Mouse (Mus musculus) myocyte (in vitro differentiated cells): ENCODE measurements around the gene Mpg. TPM values are rescaled to one million over a fixed set of nuclear protein-coding genes. Genes with fewer than 3 reads are reported as not detected.

Source experiments
- H3K27me3 ChIP-seq: one replicate; pipeline ENCODE4 v1.6.1; 2011; ENCODE audit not compliant: control insufficient read depth, insufficient read depth, insufficient read length
- H3K36me3 ChIP-seq: one replicate; pipeline ENCODE4 v1.6.1; 2011; ENCODE audit not compliant: control insufficient read depth, insufficient read depth
- H3K4me2 ChIP-seq: one replicate; pipeline ENCODE4 v1.6.1; 2011; ENCODE audit warnings: low read depth, control low read depth
- H3K4me3 ChIP-seq: one replicate; pipeline ENCODE4 v1.5.1; 2011; ENCODE audit warnings: mild to moderate bottlenecking, control low read depth, moderate library complexity
- H3K79me2 ChIP-seq: one replicate; pipeline ENCODE4 v1.6.1; 2011; ENCODE audit not compliant: control insufficient read depth, insufficient read depth
- H3ac ChIP-seq: one replicate; pipeline ENCODE4 v1.6.1; 2011; ENCODE audit not compliant: control insufficient read depth, insufficient read length
- CEBPB ChIP-seq: IDR thresholded peaks from 2 replicates; pipeline ENCODE4 v1.6.1; 2011; ENCODE audit warnings: mild to moderate bottlenecking, moderate library complexity; ENCODE audit not compliant: poor library complexity, insufficient read depth, severe bottlenecking
- E2F4 ChIP-seq: IDR thresholded peaks from one replicate; pipeline ENCODE4 v1.6.1; 2011; ENCODE audit warnings: mild to moderate bottlenecking, control low read depth, moderate library complexity; ENCODE audit not compliant: insufficient read depth
- MAX ChIP-seq: IDR thresholded peaks from one replicate; pipeline ENCODE4 v1.6.1; 2011; ENCODE audit warnings: low read depth, mild to moderate bottlenecking, control low read depth
- MYOD1 ChIP-seq, 3 experiments: IDR thresholded peaks; one replicate each; pipeline ENCODE4 v1.6.1; 2011; ENCODE audit warnings: control low read depth in 2 of 3, low read depth in 2 of 3, mild to moderate bottlenecking in 2 of 3, moderate library complexity in 1 of 3; ENCODE audit not compliant: insufficient read length in 2 of 3, control insufficient read depth in 1 of 3
- MYOG ChIP-seq, 3 experiments: IDR thresholded peaks; one replicate each; pipeline ENCODE4 v1.6.1; 2011; ENCODE audit warnings: control low read depth in 2 of 3, low read depth in 2 of 3, mild to moderate bottlenecking in 2 of 3; ENCODE audit not compliant: insufficient read length in 2 of 3, control insufficient read depth in 1 of 3, insufficient read depth in 1 of 3
- POLR2A ChIP-seq: IDR thresholded peaks from one replicate; pipeline ENCODE4 v1.6.1; 2011; ENCODE audit warnings: low read depth, mild to moderate bottlenecking, control low read depth, moderate library complexity; ENCODE audit not compliant: insufficient read length
- POLR2AphosphoS2 ChIP-seq: IDR thresholded peaks from one replicate; pipeline ENCODE4 v1.6.1; 2011; ENCODE audit warnings: low read depth, control low read depth; ENCODE audit not compliant: insufficient read length
- REST ChIP-seq: IDR thresholded peaks from one replicate; pipeline ENCODE4 v1.6.1; 2011; ENCODE audit warnings: mild to moderate bottlenecking, control low read depth, moderate library complexity; ENCODE audit not compliant: insufficient read depth, insufficient read length
- SRF ChIP-seq: IDR thresholded peaks from one replicate; pipeline ENCODE4 v1.6.1; 2011; ENCODE audit warnings: low read depth; ENCODE audit not compliant: control insufficient read depth, insufficient read length
- TCF12 ChIP-seq: IDR thresholded peaks from one replicate; pipeline ENCODE4 v1.6.1; 2011; ENCODE audit warnings: mild to moderate bottlenecking, control low read depth; ENCODE audit not compliant: poor library complexity, insufficient read depth, severe bottlenecking
- TCF3 ChIP-seq: IDR thresholded peaks from one replicate; pipeline ENCODE4 v1.6.1; 2011; ENCODE audit warnings: low read depth, control low read depth; ENCODE audit not compliant: insufficient read length
- USF1 ChIP-seq: IDR thresholded peaks from one replicate; pipeline ENCODE4 v1.6.1; 2011; ENCODE audit warnings: low read depth, mild to moderate bottlenecking, control low read depth, moderate library complexity
- polyA plus RNA-seq: library from polyadenylated mRNA; unstranded; fragments of >200 nt; fragmentation: generic; extraction: Trizol; gene quantifications from one replicate; pipeline ENCODE4 v1.2.1, GENCODE M21; 2012; ENCODE audit warnings: missing spikeins

The Mpg gene
- polyA plus RNA-seq, 1 experiment, result 23.8 TPM

DNA sequence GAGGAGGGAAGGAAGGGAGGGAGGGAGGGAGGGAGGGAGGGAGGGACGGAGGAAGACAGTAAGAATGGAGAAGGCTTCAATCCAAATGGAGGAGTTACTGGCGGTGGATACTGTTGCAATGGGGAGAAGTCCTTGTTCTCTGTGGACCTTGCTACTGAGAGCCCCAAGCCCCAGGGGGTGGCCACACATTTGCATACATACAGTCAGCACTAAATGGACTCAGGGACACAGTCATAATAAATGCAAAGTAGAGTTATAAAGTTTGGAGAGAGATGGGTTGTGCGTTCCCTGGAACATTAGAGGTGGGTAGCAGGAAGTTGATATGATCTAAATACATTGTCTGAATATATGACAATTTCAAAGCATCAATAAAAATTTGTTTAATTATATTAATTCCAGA is 40.3 kb upstream of the Mpg start:
- Histone ChIP-seq H3K4me2 (no peak overlapping the region), H3K79me2 (no peaks in the 10 kb centered on the region), H3K36me3 (no peaks in the 10 kb centered on the region), H3K4me3 (no peak overlapping the region), H3ac (no peak overlapping the region), H3K27me3 (peaks cover 32% of the 10 kb centered on the region)
- TF ChIP-seq POLR2AphosphoS2, result no peak

DNA sequence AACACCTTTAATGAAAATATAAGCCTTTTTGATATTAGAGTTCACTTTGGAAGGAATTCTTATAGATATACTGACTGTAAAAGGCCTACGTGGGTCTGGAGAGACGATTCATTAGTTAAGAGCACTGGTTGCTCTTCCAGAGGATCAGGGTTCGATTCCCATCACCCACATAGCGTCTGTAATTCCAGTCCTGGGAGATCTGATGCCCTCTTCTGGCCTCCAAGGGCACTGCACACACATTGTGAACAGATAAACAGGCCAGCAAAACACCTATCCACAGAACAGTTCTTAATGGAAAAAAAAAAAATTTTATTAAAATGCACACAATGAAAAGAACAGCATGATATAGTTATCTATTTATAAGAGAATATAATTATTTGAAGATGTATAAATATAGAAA is 39.0 kb upstream of the Mpg start:
- no peak overlapping the region for H3K4me2 ChIP-seq
- TF ChIP-seq POLR2AphosphoS2 (no peak), POLR2A (no peak), TCF12 (no peak), TCF3 (no peak), MYOG (IDR thresholded peaks at IDR 0.05; ENCODE audit: control insufficient read depth in 1 of 3, insufficient read depth in 1 of 3, insufficient read length in 2 of 3, low read depth in 2 of 3) (no peak), MAX (no peak), CEBPB (no peak), REST (no peak), SRF (no peak)
- peaks cover 32% of the 10 kb centered on the region for H3K27me3 ChIP-seq
- H3ac ChIP-seq, result no peak overlapping the region
- no peak overlapping the region for H3K4me3 ChIP-seq
- H3K36me3 ChIP-seq, result no peaks in the 10 kb centered on the region
- no peaks in the 10 kb centered on the region for H3K79me2 ChIP-seq

DNA sequence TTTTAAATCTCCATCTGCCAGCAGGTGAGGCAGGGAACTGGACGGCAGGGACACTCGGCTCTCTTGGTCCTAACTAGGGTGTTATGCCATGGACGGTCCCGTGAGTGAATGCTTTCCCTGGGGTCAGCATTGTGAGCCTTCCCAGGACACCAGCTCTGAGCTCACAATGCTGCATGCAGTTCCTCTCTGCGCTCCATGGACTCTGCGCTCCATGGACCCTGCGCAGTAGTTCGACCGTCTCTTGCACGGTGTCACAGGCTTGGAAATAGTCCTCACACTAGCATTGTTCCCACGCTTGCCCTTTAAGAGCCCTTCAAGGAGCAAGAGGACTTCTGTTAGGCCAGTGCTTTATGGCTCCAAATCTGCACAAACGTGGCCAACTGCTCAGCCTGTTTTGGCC is 37.4 kb upstream of the Mpg start:
- Histone ChIP-seq H3K27me3 (peaks cover 42% of the 10 kb centered on the region), H3K4me2 (no peak overlapping the region), H3K79me2 (no peaks in the 10 kb centered on the region), H3K36me3 (no peaks in the 10 kb centered on the region), H3ac (no peak overlapping the region), H3K4me3 (no peak overlapping the region)
- TF ChIP-seq TCF12 (no peak), MYOG (IDR thresholded peaks at IDR 0.05; ENCODE audit: control insufficient read depth in 1 of 3, insufficient read depth in 1 of 3, insufficient read length in 2 of 3, low read depth in 2 of 3) (no peak), CEBPB (no peak), TCF3 (no peak), POLR2A (no peak), USF1 (no peak), E2F4 (no peak), REST (no peak)

DNA sequence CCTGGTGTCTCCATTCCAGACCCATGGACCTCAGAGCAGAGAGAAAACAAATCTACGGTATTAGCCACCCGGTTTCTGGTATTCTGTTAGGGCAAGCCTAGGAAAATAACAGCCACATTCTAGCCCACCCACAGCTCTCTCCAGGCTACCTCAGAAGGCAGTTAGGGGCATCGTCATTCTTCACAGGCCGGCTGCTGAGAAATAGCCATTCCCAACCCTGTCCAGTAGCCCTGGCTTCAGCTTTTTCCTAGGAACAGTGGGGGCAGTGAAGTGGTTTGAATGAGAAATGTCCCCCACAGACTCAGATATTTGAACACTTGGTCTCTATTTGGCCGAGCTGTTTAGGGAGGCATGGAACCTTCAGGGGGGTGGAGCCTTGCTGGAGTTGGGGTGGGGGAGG is 36.9 kb upstream of the Mpg start:
- Histone ChIP-seq H3K4me2 (no peak overlapping the region), H3K36me3 (no peaks in the 10 kb centered on the region), H3ac (no peak overlapping the region), H3K4me3 (no peak overlapping the region), H3K27me3 (peaks cover 44% of the 10 kb centered on the region), H3K79me2 (no peaks in the 10 kb centered on the region)
- TF ChIP-seq CEBPB, result no peak
- TF ChIP-seq SRF, result no peak
- no peak for TF ChIP-seq USF1
- TF ChIP-seq MYOG (IDR thresholded peaks at IDR 0.05; ENCODE audit: control insufficient read depth in 1 of 3, insufficient read depth in 1 of 3, insufficient read length in 2 of 3, low read depth in 2 of 3), result no peak
- no peak for TF ChIP-seq MAX
- no peak for TF ChIP-seq TCF3
- no peak for TF ChIP-seq POLR2AphosphoS2
- TF ChIP-seq POLR2A, result no peak
- TF ChIP-seq E2F4, result no peak
- no peak for TF ChIP-seq REST
- no peak for TF ChIP-seq MYOD1 (IDR thresholded peaks at IDR 0.05; ENCODE audit: control insufficient read depth in 1 of 3, insufficient read length in 2 of 3, low read depth in 2 of 3)
- TF ChIP-seq TCF12, result no peak

DNA sequence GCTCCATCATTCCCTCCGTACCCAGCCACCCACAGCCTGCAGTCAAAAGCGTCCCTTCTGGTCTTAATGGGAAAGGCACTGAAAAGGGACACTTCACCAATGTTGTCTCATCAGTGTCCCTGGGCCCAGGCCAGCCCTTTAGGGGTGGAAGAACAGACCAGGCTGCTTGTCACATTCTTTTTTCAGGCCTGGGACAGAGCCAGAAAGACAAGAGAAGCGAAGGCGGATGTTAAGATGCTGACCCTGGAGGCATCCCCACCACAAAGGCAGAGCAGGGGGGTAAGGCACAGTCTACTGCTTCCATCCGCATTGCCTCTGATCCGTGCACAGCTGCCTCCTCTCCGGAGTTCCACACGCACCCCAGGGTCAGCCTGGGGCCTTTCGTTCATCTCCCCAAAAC is 36.2 kb upstream of the Mpg start:
- no peak overlapping the region for H3ac ChIP-seq

DNA sequence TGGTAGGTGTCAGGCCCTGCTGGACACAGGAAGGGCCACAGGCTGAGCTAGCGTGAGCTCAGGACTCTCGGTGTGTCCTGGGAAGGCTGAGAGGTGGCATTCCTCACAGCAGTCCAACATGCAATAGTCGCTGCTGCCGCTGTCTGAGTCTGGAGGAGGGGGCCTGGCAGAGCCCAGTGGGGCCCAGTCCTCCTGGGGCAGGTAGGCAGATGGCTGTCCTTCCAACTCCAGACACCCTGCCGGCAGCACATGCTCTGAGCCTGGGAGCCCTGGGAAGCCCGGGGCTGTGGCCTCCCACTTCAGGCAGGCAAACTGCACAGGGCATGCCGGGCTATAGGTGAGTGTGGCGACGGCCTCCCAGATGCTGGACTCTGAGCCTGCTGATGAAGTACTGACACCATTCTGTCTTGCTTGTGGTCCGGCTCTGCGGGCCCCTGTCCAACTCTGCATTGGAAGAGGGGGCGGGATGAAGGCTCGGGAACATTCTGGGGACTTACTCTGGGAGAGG is 35.6 kb upstream of the Mpg start:
- Histone ChIP-seq H3ac (no peak overlapping the region), H3K4me2 (no peak overlapping the region), H3K79me2 (no peaks in the 10 kb centered on the region), H3K27me3 (peaks cover 44% of the 10 kb centered on the region), H3K4me3 (no peak overlapping the region), H3K36me3 (no peaks in the 10 kb centered on the region)
- TF ChIP-seq CEBPB (no peak), USF1 (no peak), POLR2A (no peak), TCF3 (no peak), REST (no peak)

More for the DNA sequence above, 36.2 kb upstream of the Mpg start:
- TF ChIP-seq CEBPB (no peak), TCF3 (no peak), SRF (no peak), MYOG (IDR thresholded peaks at IDR 0.05; ENCODE audit: control insufficient read depth in 1 of 3, insufficient read depth in 1 of 3, insufficient read length in 2 of 3, low read depth in 2 of 3) (no peak)
- peaks cover 44% of the 10 kb centered on the region for H3K27me3 ChIP-seq
- no peaks in the 10 kb centered on the region for H3K36me3 ChIP-seq
- no peak overlapping the region for H3K4me2 ChIP-seq
- H3K4me3 ChIP-seq, result no peak overlapping the region
- H3K79me2 ChIP-seq, result no peaks in the 10 kb centered on the region
